Mouse (Mus musculus) CH12.LX (cell line): ENCODE data around the gene Mmp27.

Source experiments
- CTCF ChIP-seq, 2 experiments: IDR thresholded peaks in 1 of 2; conservative IDR thresholded peaks in 1 of 2; 2 replicates each; pipeline ENCODE4 v1.5.1; 2011 to 2012; ENCODE audit warnings: low read depth in 2 of 2, low read length in 2 of 2, improper control_type of control experiment in 1 of 2, inconsistent platforms in 1 of 2, mild to moderate bottlenecking in 1 of 2, moderate library complexity in 1 of 2
- MAFK ChIP-seq: IDR thresholded peaks from 2 replicates; pipeline ENCODE4 v1.6.1; 2011; ENCODE audit warnings: low read length, improper control_type of control experiment; ENCODE audit not compliant: insufficient replicate concordance
- POLR2A ChIP-seq: IDR thresholded peaks from 2 replicates; pipeline ENCODE4 v1.6.1; 2011; ENCODE audit warnings: low read depth, mild to moderate bottlenecking, improper control_type of control experiment, low read length

- TF ChIP-seq POLR2A (no peak), MAFK (no peak), CTCF (conservative IDR thresholded peaks at IDR 0.05 in 1 of 2, IDR thresholded peaks at IDR 0.05 in 1 of 2; ENCODE audit: low read depth in 2 of 2, low read length in 2 of 2) (no peak)
Measured at GRCm38 (mm10) chr9:7570485-7570884, 711 bp upstream of the Mmp27 start.
